Mouse (Mus musculus) kidney, adult 2 months (tissue): Measurements from ENCODE around the gene Erich3. TPM values are rescaled to one million over a fixed set of nuclear protein-coding genes. Genes with fewer than 3 reads are reported as not detected.

Source experiments
- DNase-seq: peaks from one replicate; pipeline ENCODE4 v3.0.0; 2021
- H3K27ac ChIP-seq: fragments of 200-500 bp; 2 replicates; pipeline ENCODE4 v1.5.1; 2012; ENCODE audit warnings: low read depth, low read length, control low read depth, inconsistent platforms; ENCODE audit not compliant: insufficient read depth
- H3K27me3 ChIP-seq: fragments of 200-500 bp; replicated peaks from 2 replicates; pipeline ENCODE4 v1.6.1; 2012; ENCODE audit warnings: mild to moderate bottlenecking, moderate library complexity, low read length, inconsistent platforms; ENCODE audit not compliant: control insufficient read depth, insufficient read depth
- H3K36me3 ChIP-seq: fragments of 200-500 bp; 2 replicates; pipeline ENCODE4 v1.6.1; 2012; ENCODE audit warnings: mild to moderate bottlenecking, moderate library complexity, low read length, inconsistent platforms; ENCODE audit not compliant: control insufficient read depth, insufficient read depth
- H3K4me1 ChIP-seq: fragments of 200-500 bp; 2 replicates; pipeline ENCODE4 v1.6.1; 2011; ENCODE audit warnings: low read length; ENCODE audit not compliant: control insufficient read depth, insufficient read depth
- H3K4me3 ChIP-seq: fragments of 200-500 bp; 2 replicates; pipeline ENCODE4 v1.5.1; 2011; ENCODE audit warnings: mild to moderate bottlenecking, low read depth, low read length, control low read depth; ENCODE audit not compliant: insufficient read depth
- CTCF ChIP-seq: fragments of 200-500 bp; conservative IDR thresholded peaks from 2 replicates; pipeline ENCODE4 v1.5.1; 2011; ENCODE audit warnings: low read depth, mild to moderate bottlenecking, control low read depth, low read length, moderate library complexity, mixed read lengths; ENCODE audit not compliant: insufficient read depth, insufficient read length
- POLR2A ChIP-seq: fragments of 200-500 bp; IDR thresholded peaks from one replicate; pipeline ENCODE4 v1.6.1; 2011; ENCODE audit warnings: low read depth, low read length, control low read depth
- WGBS: fragments of 180-500 bp; shearing (Covaris S2); methylation state at CpG from one replicate; pipeline ENCODE4 v1.1.7; 2018; 5-methylcytosine and 5-hydroxymethylcytosine counted together
- polyA plus RNA-seq: library from polyadenylated mRNA; depleted of rRNA; stranded (reverse); fragments of >200 nt; gene quantifications from 2 replicates; pipeline ENCODE4 v1.2.3, GENCODE M21; 2012

The Erich3 gene
- polyA plus RNA-seq, 1 experiment, result 0.19 TPM

DNA sequence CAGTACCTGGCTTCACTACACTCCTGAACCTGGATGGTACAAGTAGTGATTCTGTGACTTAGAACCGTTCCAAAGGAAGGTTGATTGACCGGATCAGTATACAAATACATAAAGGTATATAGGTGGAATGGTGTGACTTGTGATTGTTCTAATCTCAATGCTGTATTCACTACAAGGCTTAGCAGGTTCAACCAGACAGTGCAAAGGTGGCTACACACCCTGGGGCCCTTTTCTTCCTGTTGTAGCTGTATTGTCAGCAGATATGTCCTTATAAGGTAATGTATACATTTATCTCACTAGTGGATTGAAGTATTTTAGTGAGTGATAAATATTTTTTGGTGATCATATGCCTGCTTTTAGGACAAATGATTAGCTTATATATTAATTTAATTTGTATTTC is 80.7 kb downstream of the Erich3 start:
- no peaks in the 10 kb centered on the region for H3K4me1 ChIP-seq
- TF ChIP-seq CTCF (no peak), POLR2A (no peak)
- no peak overlapping the region for H3K4me3 ChIP-seq
- no peak overlapping the region for H3K27ac ChIP-seq
- WGBS, result 95% methylated on average over 2 of the region's 2 CpGs
- H3K27me3 ChIP-seq, result no peaks in the 10 kb centered on the region
- no peaks in the 10 kb centered on the region for H3K36me3 ChIP-seq
- no peak for DNase-seq

DNA sequence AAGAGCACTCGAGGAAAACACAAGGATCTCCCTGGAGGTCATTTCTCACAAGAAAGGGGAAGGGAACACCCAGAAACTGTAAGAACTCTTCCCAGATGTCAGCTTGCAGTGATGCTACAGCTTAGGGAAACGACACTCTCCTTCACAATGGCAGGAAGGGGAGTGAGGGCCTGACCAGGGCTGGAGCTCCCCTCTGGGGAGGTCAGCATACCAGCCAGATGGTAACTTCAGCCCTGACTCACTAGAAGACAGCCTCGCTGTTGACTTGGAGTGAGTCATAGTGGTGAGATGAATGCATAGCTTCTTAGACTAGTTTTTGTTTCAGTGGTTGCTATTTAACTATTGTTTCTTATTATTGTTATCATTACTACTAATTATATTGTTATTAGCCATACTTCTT is 90.8 kb downstream of the Erich3 start:
- Histone ChIP-seq H3K27ac (no peak overlapping the region), H3K4me3 (no peak overlapping the region), H3K36me3 (no peaks in the 10 kb centered on the region), H3K4me1 (no peaks in the 10 kb centered on the region), H3K27me3 (no peaks in the 10 kb centered on the region)
- 38% methylated on average over 3 of the region's 3 CpGs for WGBS
- TF ChIP-seq CTCF (no peak), POLR2A (no peak)
- no peak for DNase-seq

DNA sequence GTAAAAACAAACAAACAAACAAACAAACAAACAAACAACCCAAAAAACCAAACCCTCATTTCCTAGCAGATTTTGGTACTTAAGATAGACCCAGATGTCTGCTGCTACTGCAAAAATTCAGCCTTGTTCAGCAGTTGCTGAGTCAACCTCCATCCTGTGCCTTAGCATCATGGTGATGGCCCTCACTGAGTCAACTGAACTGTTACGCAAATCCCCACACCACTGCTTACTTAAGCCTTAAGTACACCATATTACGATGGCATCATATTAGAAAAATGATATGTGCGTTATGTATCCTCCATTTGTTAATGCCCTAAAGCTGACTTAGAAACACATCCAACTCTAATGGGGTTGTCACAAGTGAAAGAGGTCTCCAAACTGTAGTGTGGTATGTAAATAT is 91.6 kb downstream of the Erich3 start:
- TF ChIP-seq CTCF, result no peak
- TF ChIP-seq POLR2A, result no peak

DNA sequence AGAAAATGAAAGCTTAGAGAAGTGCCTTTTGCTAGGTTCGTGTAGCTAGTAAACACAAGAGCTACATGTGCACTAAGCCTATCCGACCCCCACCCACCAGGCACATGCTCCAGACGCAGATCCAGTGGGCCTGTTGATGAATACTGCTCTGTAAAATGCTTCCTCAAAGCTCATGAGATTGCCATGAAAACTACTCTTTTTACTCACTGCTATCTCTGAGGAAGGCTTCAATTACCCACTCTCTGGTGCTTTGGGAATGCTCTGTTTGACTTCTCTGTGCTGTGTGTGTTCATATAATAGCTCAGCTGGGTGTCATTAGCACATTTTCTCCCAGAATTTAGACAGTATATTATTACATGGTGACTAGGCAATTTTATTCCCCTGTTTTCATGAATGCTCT is 94.4 kb downstream of the Erich3 start:
- Histone ChIP-seq H3K4me3 (no peak overlapping the region), H3K4me1 (no peaks in the 10 kb centered on the region), H3K36me3 (no peaks in the 10 kb centered on the region), H3K27me3 (no peaks in the 10 kb centered on the region), H3K27ac (no peak overlapping the region)
- 78% methylated on average over 3 of the region's 3 CpGs for WGBS
- DNase-seq, result no peak
- TF ChIP-seq POLR2A, result no peak
- no peak for TF ChIP-seq CTCF

More for the DNA sequence above, 91.6 kb downstream of the Erich3 start:
- Histone ChIP-seq H3K4me1 (no peaks in the 10 kb centered on the region), H3K36me3 (no peaks in the 10 kb centered on the region), H3K27ac (no peak overlapping the region), H3K27me3 (no peaks in the 10 kb centered on the region), H3K4me3 (no peak overlapping the region)
- WGBS, result 97% methylated on average over 3 of the region's 3 CpGs
- no peak for DNase-seq

DNA sequence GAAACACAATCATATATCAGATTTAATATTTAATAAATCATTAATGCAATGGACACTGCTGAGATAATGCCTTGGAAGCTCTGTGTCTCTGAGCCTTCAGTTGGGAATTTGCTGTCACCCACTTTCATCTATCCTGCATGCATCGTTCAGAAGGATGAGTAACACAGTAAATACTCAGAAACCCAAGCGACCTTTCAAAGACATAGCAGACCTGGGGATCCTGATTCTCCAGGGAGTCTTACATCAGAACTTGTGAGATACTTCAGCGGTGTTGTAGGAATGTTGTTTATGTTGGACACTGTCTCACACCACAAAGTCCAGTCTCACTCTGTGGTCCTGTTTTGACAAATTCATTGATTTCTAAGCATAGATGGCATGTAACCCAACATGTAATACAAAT is 97.4 kb downstream of the Erich3 start:
- TF ChIP-seq POLR2A, result no peak
- TF ChIP-seq CTCF, result no peak
- 83% methylated on average over 3 of the region's 3 CpGs for WGBS
- Histone ChIP-seq H3K4me1 (no peaks in the 10 kb centered on the region), H3K27ac (no peak overlapping the region), H3K4me3 (no peak overlapping the region), H3K27me3 (no peaks in the 10 kb centered on the region), H3K36me3 (no peaks in the 10 kb centered on the region)
- DNase-seq, result no peak

DNA sequence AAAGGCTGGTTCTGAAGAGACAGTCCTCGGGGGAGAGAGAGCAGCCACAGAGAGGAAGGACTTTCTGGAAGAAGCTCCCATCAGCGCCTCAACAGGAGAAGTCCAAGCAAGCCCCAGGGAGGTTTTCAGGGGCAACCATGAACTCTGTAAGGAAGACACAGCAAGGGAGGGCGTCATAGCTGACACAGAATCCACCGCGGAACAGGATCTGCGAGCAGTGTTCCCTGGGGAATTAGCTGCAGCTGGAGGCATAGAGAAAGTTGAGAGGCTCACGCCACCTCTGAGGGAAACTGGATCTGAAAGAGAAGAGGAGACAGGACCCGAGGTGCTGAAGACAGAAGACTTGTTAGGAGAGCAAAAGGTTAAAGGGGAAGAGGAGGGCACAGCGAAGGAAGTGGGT is 99.7 kb downstream of the Erich3 start:
- Histone ChIP-seq H3K27me3 (no peaks in the 10 kb centered on the region), H3K27ac (no peak overlapping the region), H3K4me3 (no peak overlapping the region), H3K4me1 (no peaks in the 10 kb centered on the region), H3K36me3 (no peaks in the 10 kb centered on the region)
- no peak for DNase-seq
- TF ChIP-seq POLR2A (no peak), CTCF (no peak)
- WGBS, result 27% methylated on average over 9 of the region's 9 CpGs

DNA sequence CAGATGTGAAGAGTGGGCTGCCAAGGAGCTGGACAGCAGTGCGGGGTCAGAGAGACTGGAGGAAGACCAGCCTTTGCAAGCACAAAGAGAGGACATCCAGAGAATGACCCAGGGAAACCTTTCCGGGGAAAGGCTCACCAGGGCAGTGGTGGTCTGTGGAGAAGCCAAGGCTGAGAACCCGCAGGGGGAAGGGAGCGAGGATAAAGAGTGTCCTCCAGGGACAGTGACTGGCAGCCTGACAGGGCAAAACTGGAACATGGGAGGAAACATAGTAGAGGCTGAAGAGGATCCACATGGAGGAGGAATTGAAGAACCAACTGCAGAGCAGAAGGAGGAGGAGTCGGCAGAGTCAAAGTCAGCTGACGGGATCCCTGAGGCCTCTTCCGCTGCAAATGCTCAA is 100.5 kb downstream of the Erich3 start:
- Histone ChIP-seq H3K4me1 (no peaks in the 10 kb centered on the region), H3K27ac (no peak overlapping the region), H3K27me3 (no peaks in the 10 kb centered on the region), H3K4me3 (no peak overlapping the region), H3K36me3 (no peaks in the 10 kb centered on the region)
- TF ChIP-seq POLR2A (no peak), CTCF (no peak)
- no peak for DNase-seq
- 72% methylated on average over 7 of the region's 7 CpGs for WGBS

DNA sequence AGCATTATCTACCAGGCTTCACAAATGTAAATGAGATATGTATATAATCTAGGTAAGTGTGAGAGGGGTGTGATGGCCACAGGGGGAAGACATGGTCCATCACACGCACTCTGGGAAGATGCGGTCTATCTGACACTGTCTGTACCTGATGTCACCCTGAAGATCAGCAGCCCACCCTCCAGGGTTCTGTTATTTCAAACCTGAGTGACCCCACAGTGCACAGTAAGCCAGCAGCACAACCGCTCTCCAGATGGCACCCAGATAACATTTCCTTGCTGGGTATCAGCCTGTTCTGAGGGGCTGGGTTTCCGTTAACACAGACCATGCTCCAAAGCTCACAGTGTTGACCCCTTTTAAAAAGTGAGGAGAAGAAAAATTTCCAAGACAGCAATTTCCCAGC is 102.7 kb downstream of the Erich3 start:
- TF ChIP-seq CTCF (no peak), POLR2A (no peak)
- 40% methylated on average over 4 of the region's 4 CpGs for whole genome bisulfite sequencing
- H3K36me3 ChIP-seq, result no peaks in the 10 kb centered on the region
- no peaks in the 10 kb centered on the region for H3K4me1 ChIP-seq
- no peak overlapping the region for H3K27ac ChIP-seq
- no peak overlapping the region for H3K4me3 ChIP-seq
- H3K27me3 ChIP-seq, result no peaks in the 10 kb centered on the region
- DNase-seq, result no peak
